Mouse (Mus musculus) C2C12 (cell line): ENCODE data around the gene Ubald1.

Experiments
- CEBPB ChIP-seq: IDR thresholded peaks from one replicate; pipeline ENCODE4 v1.6.1; 2011; ENCODE audit warnings: low read depth, mild to moderate bottlenecking, control low read depth, moderate library complexity
- CTCF ChIP-seq: IDR thresholded peaks from one replicate; pipeline ENCODE4 v1.5.1; 2011; ENCODE audit not compliant: control insufficient read depth, insufficient read depth, insufficient read length
- USF1 ChIP-seq: IDR thresholded peaks from one replicate; pipeline ENCODE4 v1.6.1; 2011; ENCODE audit warnings: low read depth, mild to moderate bottlenecking, control low read depth, moderate library complexity

GRCm38 (mm10) chr16:4870490-4870889, 9.6 kb downstream of the Ubald1 start:
- TF ChIP-seq CEBPB: no peak
- no peak for TF ChIP-seq CTCF
- no peak for TF ChIP-seq USF1
